Mouse (Mus musculus) lung, postnatal 0 days (tissue): ENCODE results near the gene Psrc1.

Source experiments
- CTCF ChIP-seq: IDR thresholded peaks from 2 replicates; pipeline ENCODE4 v1.5.1; 2016; ENCODE audit warnings: antibody characterized with exemption, mild to moderate bottlenecking
- EP300 ChIP-seq: IDR thresholded peaks from 2 replicates; pipeline ENCODE4 v1.6.1; 2016; ENCODE audit warnings: antibody characterized with exemption, mild to moderate bottlenecking, control low read depth

DNA sequence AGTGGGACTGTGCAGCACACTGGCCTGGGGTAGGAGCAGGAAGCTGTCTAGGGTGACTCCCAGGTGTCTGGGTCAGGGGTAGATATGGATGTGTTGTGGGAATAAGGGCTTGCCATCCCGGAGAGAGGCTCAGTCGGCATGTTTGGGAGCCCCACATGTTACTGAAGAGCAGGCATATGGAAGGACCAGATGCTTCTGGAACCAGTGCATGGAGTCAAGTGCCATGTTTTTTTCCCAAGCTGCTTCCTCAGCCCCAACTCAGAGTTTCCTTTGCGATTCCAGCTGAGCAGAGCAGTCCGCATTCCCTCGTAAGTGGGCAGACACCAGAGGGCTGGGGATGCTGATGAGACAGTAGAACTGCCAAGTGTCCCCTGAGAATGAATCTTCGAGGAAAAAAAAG, 39.4 kb downstream of the Psrc1 start:
- TF ChIP-seq CTCF (no peak), EP300 (no peak)
